Mouse (Mus musculus): ENCODE results near the gene Dbp. TPM values are rescaled to one million over a fixed set of nuclear protein-coding genes. Genes with fewer than 3 reads are reported as not detected.

Dbp gene
- total and polyA plus RNA-seq, 3 experiments, result 22.5 to 24.4 TPM; not detected in 1

GRCm38 (mm10) chr7:45685811-45686210 is 19.1 kb upstream of the Dbp start:
- no peak for DNase-seq (ENCODE audit: low read depth, low spot score)
- Histone ChIP-seq H3K27me3 (ENCODE audit: control insufficient read depth in 1 of 2, insufficient read depth in 2 of 2, low read length in 2 of 2) (peaks cover 1 to 3% of the 10 kb centered on the region in 2 experiments; a peak in 2 of 4 replicates), H3K9ac (ENCODE audit: control insufficient read depth, low read depth, low read length, poor library complexity, severe bottlenecking) (no peak overlapping the region), H3K4me1 (ENCODE audit: control insufficient read depth in 1 of 2, insufficient read depth in 2 of 2, low read length in 2 of 2) (peaks cover 13 to 18% of the 10 kb centered on the region in 2 experiments), H3K9me3 (replicated peaks; ENCODE audit: insufficient read depth, low read length) (no peaks in the 10 kb centered on the region), H3K79me2 (ENCODE audit: control insufficient read depth, insufficient read depth, low read length, poor library complexity) (no peaks in the 10 kb centered on the region), H3K27ac (ENCODE audit: control insufficient read depth, low read depth, low read length) (no peak overlapping the region), H3K4me3 (ENCODE audit: control insufficient read depth in 1 of 2, insufficient read depth in 1 of 2, low read depth in 2 of 2, low read length in 2 of 2) (no peak overlapping the region), H3K36me3 (ENCODE audit: control insufficient read depth in 1 of 2, insufficient read depth in 2 of 2, low read length in 2 of 2) (peaks cover 0 to 16% of the 10 kb centered on the region in 2 experiments; a peak in 2 of 4 replicates)
- TF ChIP-seq SMC3 (IDR thresholded peaks at IDR 0.05; ENCODE audit: low read depth, low read length), result no peak
- TF ChIP-seq JUND (IDR thresholded peaks at IDR 0.05; ENCODE audit: low read depth, low read length), result no peak
- TF ChIP-seq EP300 (IDR thresholded peaks at IDR 0.05; ENCODE audit: low read depth in 1 of 2, low read length in 2 of 2), result no peak
- no peak for TF ChIP-seq KAT2A (conservative IDR thresholded peaks at IDR 0.05; ENCODE audit: low read depth, low read length)
- TF ChIP-seq POLR2AphosphoS5 (IDR thresholded peaks at IDR 0.05; ENCODE audit: borderline replicate concordance, low read depth, low read length), result no peak
- no peak for TF ChIP-seq MYC (IDR thresholded peaks at IDR 0.05; ENCODE audit: low read depth, low read length)
- TF ChIP-seq MAX (IDR thresholded peaks at IDR 0.05; ENCODE audit: low read length), result no peak

- Histone ChIP-seq H3K27ac (ENCODE audit: control insufficient read depth, low read depth, low read length) (no peak overlapping the region), H3K27me3 (ENCODE audit: control insufficient read depth in 1 of 2, insufficient read depth in 2 of 2, low read length in 2 of 2) (peaks cover 1 to 5% of the 10 kb centered on the region in 2 experiments; a peak in 2 of 4 replicates), H3K9ac (ENCODE audit: control insufficient read depth, low read depth, low read length, poor library complexity, severe bottlenecking) (no peak overlapping the region), H3K79me2 (ENCODE audit: control insufficient read depth, insufficient read depth, low read length, poor library complexity) (no peaks in the 10 kb centered on the region), H3K9me3 (replicated peaks; ENCODE audit: insufficient read depth, low read length) (no peaks in the 10 kb centered on the region), H3K4me3 (ENCODE audit: control insufficient read depth in 1 of 2, insufficient read depth in 1 of 2, low read depth in 2 of 2, low read length in 2 of 2) (no peak overlapping the region), H3K4me1 (ENCODE audit: control insufficient read depth in 1 of 2, insufficient read depth in 2 of 2, low read length in 2 of 2) (peaks cover 4 to 8% of the 10 kb centered on the region in 2 experiments), H3K36me3 (ENCODE audit: control insufficient read depth in 1 of 2, insufficient read depth in 2 of 2, low read length in 2 of 2) (peaks cover 0 to 8% of the 10 kb centered on the region in 2 experiments; a peak in 2 of 4 replicates)
- TF ChIP-seq ZMIZ1 (IDR thresholded peaks at IDR 0.05; ENCODE audit: low read depth, low read length) (no peak), KAT2A (conservative IDR thresholded peaks at IDR 0.05; ENCODE audit: low read depth, low read length) (no peak), USF1 (IDR thresholded peaks at IDR 0.05; ENCODE audit: low read depth, low read length) (no peak), CHD1 (IDR thresholded peaks at IDR 0.05; ENCODE audit: low read depth, low read length) (no peak)
- no peak for DNase-seq (ENCODE audit: low read depth, low spot score)
Observed at GRCm38 (mm10) chr7:45686841-45687240, 18.0 kb upstream of the Dbp start.

- no peak overlapping the region for H3K27ac ChIP-seq (ENCODE audit: control insufficient read depth, low read depth, low read length)
- no peak overlapping the region for H3K9ac ChIP-seq (ENCODE audit: control insufficient read depth, low read depth, low read length, poor library complexity, severe bottlenecking)
- H3K79me2 ChIP-seq (ENCODE audit: control insufficient read depth, insufficient read depth, low read length, poor library complexity), result no peaks in the 10 kb centered on the region
- no peak for TF ChIP-seq TCF12 (IDR thresholded peaks at IDR 0.05; ENCODE audit: low read depth, low read length)
- no peak for TF ChIP-seq GATA1 (IDR thresholded peaks at IDR 0.05; ENCODE audit: low read depth, low read length)
- no peak for TF ChIP-seq TBP (IDR thresholded peaks at IDR 0.05; ENCODE audit: low read depth, low read length)
- no peak for TF ChIP-seq BHLHE40 (IDR thresholded peaks at IDR 0.05; ENCODE audit: borderline replicate concordance, low read depth, low read length)
- TF ChIP-seq ELF1 (IDR thresholded peaks at IDR 0.05; ENCODE audit: low read depth, low read length), result no peak
- TF ChIP-seq UBTF (IDR thresholded peaks at IDR 0.05; ENCODE audit: borderline replicate concordance, insufficient read depth, low read depth, low read length), result no peak
- no peak for TF ChIP-seq GABPA (IDR thresholded peaks at IDR 0.05; ENCODE audit: low read depth, low read length)
- no peak for TF ChIP-seq EP300 (IDR thresholded peaks at IDR 0.05; ENCODE audit: low read depth in 1 of 2, low read length in 2 of 2)
- no peak for TF ChIP-seq TAL1 (IDR thresholded peaks at IDR 0.05; ENCODE audit: low read length)
- TF ChIP-seq MYB (IDR thresholded peaks at IDR 0.05; ENCODE audit: low read depth, low read length), result no peak
- TF ChIP-seq POLR2A (IDR thresholded peaks at IDR 0.05; ENCODE audit: control insufficient read depth in 1 of 2, insufficient read depth in 1 of 2, low read depth in 1 of 2, low read length in 2 of 2, poor library complexity in 1 of 2), result no peak
- no peak for TF ChIP-seq POLR2AphosphoS5 (IDR thresholded peaks at IDR 0.05; ENCODE audit: borderline replicate concordance, low read depth, low read length)
- TF ChIP-seq ZMIZ1 (IDR thresholded peaks at IDR 0.05; ENCODE audit: low read depth, low read length), result no peak
- H3K36me3 ChIP-seq (ENCODE audit: control insufficient read depth in 1 of 2, insufficient read depth in 2 of 2, low read length in 2 of 2), result no peaks in the 10 kb centered on the region
- H3K4me1 ChIP-seq (ENCODE audit: control insufficient read depth in 1 of 2, insufficient read depth in 2 of 2, low read length in 2 of 2), result no peaks in the 10 kb centered on the region; a peak in 1 of 4 replicates
- no peak for DNase-seq (ENCODE audit: low read depth, low spot score)
- peaks cover 1 to 7% of the 10 kb centered on the region in 2 experiments; a peak in 2 of 4 replicates for H3K27me3 ChIP-seq (ENCODE audit: control insufficient read depth in 1 of 2, insufficient read depth in 2 of 2, low read length in 2 of 2)
- no peaks in the 10 kb centered on the region for H3K9me3 ChIP-seq (replicated peaks; ENCODE audit: insufficient read depth, low read length)
- H3K4me3 ChIP-seq (ENCODE audit: control insufficient read depth in 1 of 2, insufficient read depth in 1 of 2, low read depth in 2 of 2, low read length in 2 of 2), result no peak overlapping the region
Observed at GRCm38 (mm10) chr7:45689099-45689498, 15.8 kb upstream of the Dbp start.
